Mouse (Mus musculus): ENCODE measurements around the gene Etd.

DNA sequence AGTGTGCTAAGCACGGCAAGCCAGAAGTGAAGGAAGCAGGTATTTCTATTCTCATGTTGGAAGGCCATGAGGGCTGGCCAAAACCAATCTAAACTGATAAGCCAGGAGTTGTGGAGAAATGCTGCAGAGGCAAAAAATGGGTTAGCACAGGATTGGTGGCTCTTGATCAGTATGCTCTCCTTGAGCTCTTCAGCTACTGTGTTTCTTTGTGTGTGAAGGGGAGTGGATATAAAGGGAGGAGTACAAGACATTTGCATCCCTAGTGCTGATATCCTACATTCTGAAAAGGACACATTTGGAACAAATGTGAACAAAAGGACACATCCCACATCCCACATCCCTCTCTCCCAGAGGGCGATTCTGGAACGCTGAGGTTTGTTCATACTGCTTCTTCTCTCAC lies at the start of gene Etd:
- TF ChIP-seq CTCF (IDR thresholded peaks at IDR 0.05; ENCODE audit: low read depth) (no peak), EP300 (IDR thresholded peaks at IDR 0.05; ENCODE audit: low read depth) (no peak)
